Mouse (Mus musculus): Measurements from ENCODE around the gene Bckdhb.

DNA sequence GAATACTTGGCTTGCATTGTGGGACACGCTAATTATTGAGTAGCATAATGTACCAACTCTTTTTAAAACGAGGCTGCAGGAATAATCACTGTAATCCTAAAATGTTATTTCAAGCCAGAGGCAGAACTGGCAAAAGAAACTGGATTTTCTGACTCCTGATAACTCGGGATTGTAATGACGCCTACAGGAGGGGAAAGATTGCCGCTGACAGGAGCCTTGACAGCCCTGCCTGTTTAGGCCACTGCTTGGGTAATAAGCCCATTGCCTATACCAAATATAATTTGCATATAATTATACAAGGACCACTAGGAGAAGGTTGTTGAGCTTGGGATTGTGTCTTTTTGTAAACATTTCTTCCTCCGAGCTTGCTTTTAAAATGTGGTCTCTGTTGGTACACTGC lies 145.3 kb downstream of the Bckdhb start:
- TF ChIP-seq CTCF (IDR thresholded peaks at IDR 0.05; ENCODE audit: extremely low read depth, insufficient read depth, low read length) = no peak
- TF ChIP-seq POLR2A (IDR thresholded peaks at IDR 0.05; ENCODE audit: extremely low read depth, insufficient read depth, low read length) = no peak
